17 mouse cellular contexts compared by ENCODE assay signal in genomic region chr12:9564956-9565355, GRCm38 (mm10).
"Had no signal": no experiment of that assay in that cellular context is flagged by ENCODE, and none has a peak within 500 bp of the region (broad histone marks: within the 10 kb centered on the region; RNA-seq: fewer than 3 reads in every experiment).

No protein-coding gene starts in this region.

- H3K36me3 ChIP-seq: neural tube, embryonic 12.5 days; neural tube, embryonic 13.5 days; neural tube, embryonic 15.5 days; stomach, embryonic 15.5 days had no signal

- DNase-seq: retina, postnatal 1 day; right cerebral cortex, adult 18-20 months; right cerebral cortex, postnatal 14 days; right cerebral cortex, postnatal 25 days; right cerebral cortex, postnatal 4 days; spleen, adult 18-20 months; thymus, adult 18-20 months; thymus, adult 2 months; thymus, postnatal 14 days; thymus, postnatal 25 days; thymus, postnatal 36 days; thymus, postnatal 4 days had no signal

- H3K27ac ChIP-seq: neural tube, embryonic 12.5 days; neural tube, embryonic 13.5 days; neural tube, embryonic 15.5 days; stomach, embryonic 15.5 days; stomach, postnatal 0 days had no signal

- H3K4me1 ChIP-seq: neural tube, embryonic 12.5 days; neural tube, embryonic 13.5 days; stomach, embryonic 15.5 days had no signal

- H3K9ac ChIP-seq: neural tube, embryonic 12.5 days; neural tube, embryonic 13.5 days; neural tube, embryonic 15.5 days; stomach, embryonic 15.5 days had no signal

- H3K27me3 ChIP-seq: stomach, embryonic 15.5 days had no signal

- H3K9me3 ChIP-seq: neural tube, embryonic 12.5 days; neural tube, embryonic 13.5 days; neural tube, embryonic 15.5 days; stomach, embryonic 15.5 days had no signal

- H3K4me3 ChIP-seq: neural tube, embryonic 12.5 days; neural tube, embryonic 13.5 days; neural tube, embryonic 15.5 days; stomach, embryonic 15.5 days had no signal

- H3K4me2 ChIP-seq: neural tube, embryonic 12.5 days; neural tube, embryonic 13.5 days; neural tube, embryonic 15.5 days; stomach, embryonic 15.5 days had no signal
